Mouse (Mus musculus) midbrain, embryonic 15.5 days (tissue): ENCODE results near the gene Fam169a. TPM values are rescaled to one million over a fixed set of nuclear protein-coding genes. Genes with fewer than 3 reads are reported as not detected.
"Not testable (repeated sequence)": the region's sequence is repeated elsewhere in the genome, so short reads cannot be mapped to it uniquely, and the experiment has no call there.

ENCODE experiments used
- ATAC-seq: fragments of 200-750 bp; cut with Nextera tagmentation; replicated peaks from 2 replicates; pipeline ENCODE4 v1.8.0; 2017; ENCODE audit warnings: moderate TSS enrichment
- H3K27ac ChIP-seq: fragments of 300-500 bp; sonication (generic); 2 replicates; pipeline ENCODE4 v1.5.1; 2015; ENCODE audit warnings: mild to moderate bottlenecking, inconsistent platforms
- H3K27me3 ChIP-seq: fragments of 300-500 bp; sonication (generic); replicated peaks from 2 replicates; pipeline ENCODE4 v1.6.1; 2015; ENCODE audit warnings: inconsistent platforms
- H3K36me3 ChIP-seq: fragments of 300-500 bp; sonication (generic); replicated peaks from 2 replicates; pipeline ENCODE4 v1.6.1; 2015; ENCODE audit warnings: inconsistent platforms
- H3K4me1 ChIP-seq: fragments of 300-500 bp; sonication (generic); 2 replicates; pipeline ENCODE4 v1.6.1; 2015; ENCODE audit warnings: inconsistent platforms
- H3K4me2 ChIP-seq: fragments of 300-500 bp; sonication (generic); 2 replicates; pipeline ENCODE4 v1.6.1; 2015; ENCODE audit warnings: inconsistent platforms, mild to moderate bottlenecking, moderate library complexity
- H3K4me3 ChIP-seq: fragments of 300-500 bp; sonication (generic); 2 replicates; pipeline ENCODE4 v1.5.1; 2015; ENCODE audit warnings: mild to moderate bottlenecking, inconsistent platforms
- H3K9ac ChIP-seq: fragments of 300-500 bp; sonication (generic); 2 replicates; pipeline ENCODE4 v1.6.1; 2015; ENCODE audit warnings: mild to moderate bottlenecking, inconsistent platforms
- H3K9me3 ChIP-seq: fragments of 300-500 bp; sonication (generic); 2 replicates; pipeline ENCODE4 v1.6.1; 2016; ENCODE audit warnings: inconsistent platforms
- WGBS: fragments of 180-500 bp; shearing (Covaris S2); methylation state at CpG from one replicate; pipeline ENCODE4 v1.1.7; 2015; ENCODE audit warnings: mixed read lengths; 5-methylcytosine and 5-hydroxymethylcytosine counted together
- polyA plus RNA-seq: library from polyadenylated mRNA; unstranded; fragments of >200 nt; fragmentation: Nextera tagmentation; extraction: Ambion mirVana; gene quantifications from 2 replicates; pipeline ENCODE4 v1.2.1, GENCODE M21; 2015

Fam169a gene
- polyA plus RNA-seq, 1 experiment from 2014 or later = 31.7 TPM

DNA sequence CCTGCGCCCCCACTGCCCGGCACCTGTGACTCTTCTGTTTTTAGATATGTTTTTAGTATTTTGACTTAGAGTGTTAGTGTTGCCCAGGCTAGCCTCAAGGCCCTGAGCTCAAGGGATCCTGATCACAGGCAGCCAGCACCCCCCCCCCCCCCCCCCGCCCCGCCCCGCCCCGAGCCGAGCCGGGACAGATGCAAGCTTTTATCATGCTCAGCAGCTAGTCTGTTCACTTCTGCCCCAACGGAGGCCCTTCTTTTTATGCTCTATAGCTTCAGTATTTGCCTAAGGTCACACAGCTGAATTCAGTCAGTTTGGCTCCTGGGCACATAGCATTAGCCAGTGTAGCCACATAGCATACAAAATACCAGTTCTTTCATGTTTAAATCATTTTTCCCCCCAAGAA, 19.2 kb downstream of the Fam169a start:
- no peak overlapping the region for H3K4me2 ChIP-seq
- H3K9me3 ChIP-seq = no peaks in the 10 kb centered on the region
- H3K27ac ChIP-seq = no peak overlapping the region
- ATAC-seq = no peak
- no peaks in the 10 kb centered on the region for H3K4me1 ChIP-seq
- no peak overlapping the region for H3K4me3 ChIP-seq
- H3K27me3 ChIP-seq = no peaks in the 10 kb centered on the region
- H3K36me3 ChIP-seq = no peaks in the 10 kb centered on the region
- H3K9ac ChIP-seq = no peak overlapping the region
- 45% methylated on average over 9 of the region's 9 CpGs for WGBS

DNA sequence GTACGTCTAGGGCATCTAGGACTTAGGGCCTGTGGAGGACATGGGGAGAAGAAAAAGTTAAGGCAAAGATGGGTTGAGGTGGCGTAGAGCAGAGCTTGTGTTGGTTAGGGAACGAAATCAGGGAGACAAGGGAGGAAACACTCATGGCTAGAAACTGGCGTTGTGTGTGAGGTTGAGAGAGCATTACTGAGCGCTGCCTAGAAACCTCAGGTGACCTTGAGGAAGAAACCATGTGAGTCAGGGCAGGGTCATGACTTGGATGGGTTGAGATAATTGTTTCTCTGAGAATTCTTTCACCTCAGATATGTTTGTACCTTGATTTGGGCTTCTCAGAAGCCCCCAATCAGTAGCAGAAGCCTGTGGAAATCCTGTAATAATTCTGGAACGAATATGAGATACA, 20.3 kb downstream of the Fam169a start:
- no peaks in the 10 kb centered on the region for H3K27me3 ChIP-seq
- ATAC-seq = no peak
- no peak overlapping the region for H3K9ac ChIP-seq
- no peaks in the 10 kb centered on the region for H3K9me3 ChIP-seq
- no peak overlapping the region for H3K27ac ChIP-seq
- WGBS = 97% methylated on average over 6 of the region's 6 CpGs
- no peak overlapping the region for H3K4me2 ChIP-seq
- no peaks in the 10 kb centered on the region for H3K4me1 ChIP-seq
- H3K4me3 ChIP-seq = no peak overlapping the region
- no peaks in the 10 kb centered on the region; the same call in 1 of the 2 replicates for H3K36me3 ChIP-seq

DNA sequence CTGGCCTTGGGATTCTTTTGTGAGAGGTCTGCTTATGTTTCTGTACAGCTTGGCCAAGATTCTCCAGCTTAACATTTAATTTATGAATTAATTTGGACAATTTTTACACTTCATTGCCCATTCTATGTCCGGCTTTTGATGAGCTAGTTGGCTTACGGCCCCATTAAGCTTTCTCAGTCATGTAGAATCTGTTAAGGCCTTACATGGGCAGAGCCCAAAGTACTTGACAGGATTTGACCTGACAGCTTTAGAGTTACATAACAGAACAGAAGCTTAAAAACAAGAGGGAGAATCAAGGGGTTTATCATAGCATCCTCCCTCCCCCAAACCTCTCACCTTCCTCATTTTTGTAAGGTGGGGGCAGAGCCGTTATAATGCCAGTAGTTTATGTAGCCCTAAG, 21.1 kb downstream of the Fam169a start:
- Histone ChIP-seq H3K36me3 (no peaks in the 10 kb centered on the region; the same call in 1 of the 2 replicates), H3K4me1 (no peaks in the 10 kb centered on the region), H3K4me2 (no peak overlapping the region), H3K9ac (no peak overlapping the region), H3K4me3 (no peak overlapping the region), H3K27ac (no peak overlapping the region), H3K9me3 (no peaks in the 10 kb centered on the region), H3K27me3 (no peaks in the 10 kb centered on the region)
- 49% methylated on average over 3 of the region's 3 CpGs for WGBS
- no peak for ATAC-seq

DNA sequence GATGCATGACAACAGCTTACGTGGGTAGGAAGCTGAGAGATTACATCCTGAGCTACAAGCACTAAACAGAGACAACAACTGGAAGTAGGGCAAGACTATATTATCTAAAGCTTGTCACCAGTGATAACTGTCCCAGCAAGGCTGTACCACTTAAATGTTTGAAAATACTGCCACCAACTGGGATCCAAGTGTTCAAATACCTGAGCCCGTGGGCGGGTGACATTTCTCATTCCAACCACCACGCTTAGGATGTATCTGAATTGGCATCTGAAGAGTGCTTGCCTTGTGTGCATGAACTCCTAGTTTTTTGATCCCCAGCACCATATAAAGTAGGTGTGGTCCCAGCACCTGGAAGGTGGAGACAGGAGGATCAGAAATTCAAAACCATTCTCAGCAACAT, 28.6 kb downstream of the Fam169a start:
- no peak for ATAC-seq
- no peak overlapping the region for H3K27ac ChIP-seq

DNA sequence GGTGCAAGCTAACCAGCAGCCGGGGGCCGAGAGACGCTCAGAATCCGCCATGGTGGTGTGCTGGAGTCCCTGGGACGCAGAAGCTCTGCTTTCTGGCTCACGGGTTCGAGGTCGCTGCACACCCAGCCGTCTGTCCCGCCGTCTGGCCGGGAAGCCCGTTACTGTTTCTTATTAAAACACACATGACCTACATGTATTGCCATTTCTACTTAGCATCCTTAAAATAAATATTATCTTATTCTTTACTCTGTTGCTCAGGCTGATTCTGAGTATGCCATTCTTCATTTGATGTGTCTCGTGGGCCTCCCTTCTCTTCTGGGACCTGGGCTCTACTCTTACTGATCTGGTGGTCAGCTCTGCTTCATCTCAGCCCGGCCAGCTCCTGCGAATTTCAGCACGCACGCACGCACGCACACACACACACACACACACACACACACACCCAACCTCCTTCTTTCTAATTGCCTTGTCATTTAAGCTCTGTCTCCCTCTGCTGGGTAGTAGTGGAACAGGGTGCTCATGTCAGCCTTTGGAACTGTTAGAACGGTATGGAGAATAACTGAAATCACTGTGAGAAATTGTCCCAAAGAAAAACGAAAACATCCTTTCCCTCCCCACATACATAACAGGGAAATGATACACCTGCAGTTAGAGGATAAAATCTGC, 32.2 kb downstream of the Fam169a start, which contains the start of gene Gm6169:
Gene Gm6169 (minus strand): TSS at position 51 of the 666 bp plus-strand sequence.
- H3K9ac ChIP-seq = no peak within 1 kb of the TSS
- H3K4me1 ChIP-seq = no peaks in the 10 kb centered on the region
- ATAC-seq = peak; percentile 60; the same call in 1 of the 2 replicates
- no peak within 1 kb of the TSS for H3K4me2 ChIP-seq
- H3K27ac ChIP-seq = no peak within 1 kb of the TSS
- H3K4me3 ChIP-seq = no peak within 1 kb of the TSS
- H3K9me3 ChIP-seq = no peaks in the 10 kb centered on the region
- H3K36me3 ChIP-seq = peaks cover 7% of the 10 kb centered on the region
- WGBS = 78% methylated on average over 22 of the region's 22 CpGs
- no peaks in the 10 kb centered on the region for H3K27me3 ChIP-seq

More for the DNA sequence above, 28.6 kb downstream of the Fam169a start:
- 88% methylated on average over 4 of the region's 4 CpGs for WGBS
- Histone ChIP-seq H3K9me3 (no peaks in the 10 kb centered on the region), H3K4me2 (no peak overlapping the region), H3K27me3 (no peaks in the 10 kb centered on the region), H3K36me3 (peaks cover 7% of the 10 kb centered on the region), H3K4me1 (no peaks in the 10 kb centered on the region), H3K9ac (no peak overlapping the region), H3K4me3 (no peak overlapping the region)

DNA sequence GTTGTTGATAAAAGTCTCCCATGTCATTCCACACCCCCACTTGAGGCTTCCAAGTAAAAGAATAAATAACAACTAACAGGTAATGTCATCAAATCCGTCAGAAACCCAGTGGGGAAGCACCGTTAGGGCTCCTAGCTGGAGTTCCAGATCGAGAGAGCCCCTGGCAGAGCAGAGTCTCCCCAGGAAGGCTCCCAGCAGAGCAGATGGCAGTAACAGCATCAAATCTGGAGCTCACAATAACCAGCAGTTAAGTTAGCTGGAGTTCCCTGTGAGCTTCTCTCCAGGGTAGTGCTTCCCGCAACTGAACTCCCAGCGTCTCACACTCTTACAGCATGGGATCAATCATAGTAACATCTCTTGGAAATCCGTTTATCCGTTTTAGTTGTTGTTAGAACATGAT, 37.9 kb downstream of the Fam169a start:
- H3K9ac ChIP-seq = no peak overlapping the region
- ATAC-seq = no peak
- no peaks in the 10 kb centered on the region for H3K4me1 ChIP-seq
- H3K4me3 ChIP-seq = no peak overlapping the region
- H3K27me3 ChIP-seq = no peaks in the 10 kb centered on the region
- 67% methylated on average over 7 of the region's 7 CpGs for WGBS
- no peak overlapping the region for H3K27ac ChIP-seq
- no peak overlapping the region for H3K4me2 ChIP-seq
- H3K36me3 ChIP-seq = peaks cover 3% of the 10 kb centered on the region; the same call in 1 of the 2 replicates
- H3K9me3 ChIP-seq = no peaks in the 10 kb centered on the region

DNA sequence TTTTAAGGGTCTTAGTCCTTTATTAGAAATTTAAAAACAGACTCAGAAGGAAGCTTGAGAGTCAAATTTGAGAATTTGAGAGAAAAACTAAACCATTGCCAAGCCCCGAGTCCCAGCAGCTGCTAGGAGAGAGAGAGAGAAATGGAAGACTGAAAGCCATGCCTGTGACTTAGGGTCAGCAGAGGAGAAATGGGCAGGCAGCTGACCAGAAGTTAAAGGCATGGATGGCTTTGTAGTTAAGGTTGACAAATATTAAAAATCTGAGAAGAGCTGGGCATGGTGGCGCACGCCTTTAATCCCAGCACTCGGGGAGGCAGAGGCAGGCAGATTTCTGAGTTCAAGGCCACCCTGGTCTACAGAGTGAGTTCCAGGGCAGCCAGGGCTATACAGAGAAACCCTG, 40.6 kb downstream of the Fam169a start:
- not testable (repeated sequence) for H3K4me3 ChIP-seq, ATAC-seq, H3K27ac ChIP-seq, H3K4me1 ChIP-seq, H3K4me2 ChIP-seq, H3K9me3 ChIP-seq, H3K27me3 ChIP-seq, H3K9ac ChIP-seq
- peaks cover 13% of the 10 kb centered on the region; the same call in 1 of the 2 replicates for H3K36me3 ChIP-seq
- 95% methylated on average over 4 of the region's 4 CpGs for WGBS

DNA sequence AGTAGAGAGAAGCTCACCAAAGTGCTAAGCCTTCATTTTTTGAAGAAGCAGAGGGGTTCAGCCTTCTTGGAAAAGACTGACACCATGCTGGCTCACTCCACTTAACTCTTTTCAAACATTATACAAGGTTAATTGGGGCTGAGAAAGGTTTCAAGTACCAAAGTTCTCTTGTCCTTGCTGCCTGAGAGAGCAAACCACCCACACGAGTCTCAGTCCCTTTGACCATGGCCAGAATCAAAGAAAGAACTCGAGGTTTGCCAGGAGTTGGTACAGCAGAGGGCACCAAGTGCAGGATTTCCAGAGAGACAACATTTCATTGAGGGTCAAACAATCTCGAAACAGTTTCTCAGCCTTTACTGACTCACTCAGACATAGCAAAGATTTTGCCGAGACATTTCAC, 42.0 kb downstream of the Fam169a start:
- Histone ChIP-seq H3K4me3 (no peak overlapping the region), H3K9ac (no peak overlapping the region), H3K4me2 (no peak overlapping the region), H3K36me3 (peaks cover 17% of the 10 kb centered on the region; the same call in 1 of the 2 replicates), H3K4me1 (no peaks in the 10 kb centered on the region), H3K9me3 (no peaks in the 10 kb centered on the region), H3K27me3 (no peaks in the 10 kb centered on the region), H3K27ac (no peak overlapping the region)
- 83% methylated on average over 4 of the region's 4 CpGs for WGBS
- no peak for ATAC-seq

DNA sequence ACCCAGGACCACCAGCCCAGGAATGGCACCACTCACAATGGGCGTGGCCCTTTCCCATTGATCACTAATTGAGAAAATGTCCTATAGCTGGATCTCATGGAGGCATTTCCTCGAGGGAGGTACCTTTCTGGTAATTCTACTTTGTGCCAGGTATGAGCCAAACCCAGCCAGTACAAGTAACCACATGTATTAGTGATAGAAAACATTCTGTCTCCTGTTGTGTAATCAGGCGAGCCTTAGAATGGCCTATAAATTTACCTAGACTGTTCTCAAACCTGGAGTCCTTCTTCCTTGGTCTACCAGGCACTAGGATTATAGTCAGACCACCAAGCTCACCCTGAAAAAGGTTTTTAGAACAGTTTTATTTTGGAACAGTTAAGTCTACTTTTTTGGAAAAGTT, 54.3 kb downstream of the Fam169a start:
- Histone ChIP-seq H3K27me3 (no peaks in the 10 kb centered on the region), H3K4me2 (no peak overlapping the region), H3K4me1 (no peaks in the 10 kb centered on the region), H3K9me3 (no peaks in the 10 kb centered on the region), H3K27ac (no peak overlapping the region), H3K9ac (no peak overlapping the region), H3K36me3 (peaks cover 35% of the 10 kb centered on the region; the same call in 1 of the 2 replicates), H3K4me3 (no peak overlapping the region)
- 79% methylated on average over 3 of the region's 3 CpGs for WGBS
- no peak for ATAC-seq

DNA sequence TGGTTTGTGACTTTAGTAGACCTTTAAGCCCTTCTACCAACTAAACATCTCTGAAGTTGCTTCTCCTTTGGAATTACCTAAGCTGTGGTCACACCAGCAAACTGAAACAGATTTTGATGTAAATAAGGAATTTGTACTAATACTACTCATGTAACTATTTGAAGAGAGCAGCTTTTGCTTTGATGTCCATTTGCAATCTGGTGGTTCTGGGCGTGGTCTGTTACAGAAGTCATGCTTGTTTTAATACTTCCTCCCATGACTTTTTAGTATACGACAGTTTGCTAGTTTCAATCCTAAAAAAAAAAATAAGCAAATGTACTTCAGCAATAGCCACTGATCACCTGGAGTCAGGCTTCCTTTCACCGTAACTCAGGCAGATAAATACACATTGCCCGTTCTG, 62.6 kb downstream of the Fam169a start:
- WGBS = 88% methylated on average over 4 of the region's 4 CpGs
- not testable (repeated sequence) for H3K9ac ChIP-seq, H3K9me3 ChIP-seq, H3K4me2 ChIP-seq, ATAC-seq, H3K27ac ChIP-seq, H3K4me1 ChIP-seq, H3K27me3 ChIP-seq, H3K4me3 ChIP-seq
- peaks cover 26% of the 10 kb centered on the region for H3K36me3 ChIP-seq

DNA sequence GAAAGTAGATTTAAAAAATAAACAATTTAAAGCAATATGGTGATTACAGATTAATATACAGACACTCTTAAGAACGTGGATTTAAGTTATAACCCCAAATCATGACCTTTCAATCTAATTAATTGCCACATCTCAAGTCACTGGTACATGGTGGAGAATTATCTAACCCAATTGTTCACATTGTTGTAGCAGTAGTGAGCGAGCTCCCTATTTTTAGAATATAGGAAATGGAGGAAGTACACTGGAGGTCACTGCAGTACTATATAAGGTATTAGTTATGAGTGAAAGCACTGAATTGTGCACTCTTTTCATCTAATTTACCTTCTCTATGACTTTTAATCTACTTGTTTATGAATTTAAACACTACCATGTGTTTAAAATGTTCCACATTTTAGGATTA, 63.3 kb downstream of the Fam169a start:
- H3K36me3 ChIP-seq = peaks cover 29% of the 10 kb centered on the region
- not testable (repeated sequence) for ATAC-seq, H3K27me3 ChIP-seq, H3K4me2 ChIP-seq, H3K27ac ChIP-seq, H3K4me3 ChIP-seq, H3K9me3 ChIP-seq, H3K9ac ChIP-seq, H3K4me1 ChIP-seq
- WGBS = no CpG with 5 or more reads among the region's 2 CpGs

DNA sequence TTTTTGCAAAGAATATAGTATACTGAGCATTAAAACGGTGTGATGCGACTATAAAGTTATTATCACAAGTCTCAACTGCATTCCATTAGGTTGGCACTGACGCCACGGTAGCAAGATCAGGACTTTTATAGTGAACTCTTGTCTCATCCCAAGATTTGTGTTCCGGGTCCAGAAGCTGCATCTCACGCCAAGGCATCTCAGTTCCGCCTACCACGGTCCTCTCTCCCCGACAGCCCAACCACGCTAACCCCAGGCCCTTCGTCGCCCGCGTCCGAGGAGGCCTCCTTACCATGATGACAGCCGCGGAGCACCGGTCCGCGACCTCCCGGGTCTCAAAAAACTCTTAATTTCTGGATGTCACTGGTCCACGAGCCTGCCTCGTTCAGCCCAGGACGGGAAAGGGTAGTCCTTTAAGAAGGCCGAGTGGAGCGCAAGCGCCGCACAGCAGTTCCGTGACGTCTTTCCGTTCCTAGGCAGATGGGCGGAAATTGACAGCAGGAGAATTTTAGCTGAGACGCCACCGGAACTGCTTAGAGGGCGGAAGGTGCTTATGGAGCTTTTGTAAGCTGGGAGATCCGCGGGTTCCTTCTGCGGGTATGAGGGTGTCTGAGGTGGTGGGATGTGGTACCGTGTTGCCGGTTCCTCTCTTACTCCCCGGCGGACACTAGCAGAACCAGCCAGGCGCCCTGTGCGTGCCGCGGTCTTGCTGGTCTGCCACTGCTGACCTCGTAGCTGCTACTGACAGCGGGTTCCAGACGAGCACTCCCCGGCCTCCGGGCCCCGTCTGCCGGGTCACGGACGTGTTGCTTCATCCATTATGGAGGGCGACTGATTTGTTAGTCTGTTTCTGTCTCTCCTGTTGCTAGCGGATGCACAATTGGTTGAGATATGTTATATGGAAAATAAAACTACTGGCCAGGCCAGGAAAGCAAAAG, 70.6 kb downstream of the Fam169a start, which contains the start of the genes Gfm2 and Nsa2:
Gene Gfm2 (plus strand): TSS at position 472 of the 935 bp plus-strand sequence.
Gene Nsa2 (minus strand): TSS at position 472 of the 935 bp plus-strand sequence.
- under 1% methylated on average over 57 of the region's 57 CpGs for WGBS
- H3K36me3 ChIP-seq = peaks cover 12% of the 10 kb centered on the region
- peaks cover 15% of the 10 kb centered on the region for H3K4me1 ChIP-seq
- peak within 1 kb of the TSS; percentile 95 for H3K9ac ChIP-seq
- H3K4me2 ChIP-seq = peak within 1 kb of the TSS; percentile 73
- peak within 1 kb of the TSS; percentile 94 for H3K27ac ChIP-seq
- ATAC-seq = peak; percentile 99
- H3K4me3 ChIP-seq = peak within 1 kb of the TSS; percentile 96
- H3K9me3 ChIP-seq = no peaks in the 10 kb centered on the region
- H3K27me3 ChIP-seq = no peaks in the 10 kb centered on the region
